Mouse (Mus musculus) embryonic fibroblast, embryonic 13.5 days (primary cell): ENCODE results near the gene Lpgat1. TPM values are rescaled to one million over a fixed set of nuclear protein-coding genes. Genes with fewer than 3 reads are reported as not detected.

Source experiments
- H3K27ac ChIP-seq: 2 replicates; pipeline ENCODE4 v1.5.1; 2012; ENCODE audit warnings: low read length, control low read depth, inconsistent platforms; ENCODE audit not compliant: insufficient read depth
- H3K4me1 ChIP-seq: 2 replicates; pipeline ENCODE4 v1.6.1; 2011; ENCODE audit warnings: low read length; ENCODE audit not compliant: control insufficient read depth, insufficient read depth
- H3K4me3 ChIP-seq: 2 replicates; pipeline ENCODE4 v1.5.1; 2011; ENCODE audit warnings: mild to moderate bottlenecking, control low read depth, low read length; ENCODE audit not compliant: insufficient read depth
- CTCF ChIP-seq: IDR thresholded peaks from 2 replicates; pipeline ENCODE4 v1.5.1; 2011; ENCODE audit warnings: mild to moderate bottlenecking, control low read depth, low read length, moderate library complexity, borderline replicate concordance; ENCODE audit not compliant: insufficient read depth
- POLR2A ChIP-seq: IDR thresholded peaks from 2 replicates; pipeline ENCODE4 v1.6.1; 2011; ENCODE audit warnings: low read depth, mild to moderate bottlenecking, control low read depth, low read length, moderate library complexity
- polyA plus RNA-seq: library from polyadenylated mRNA; stranded (reverse); fragments of >200 nt; gene quantifications from 2 replicates; pipeline ENCODE4 v1.2.4, GENCODE M21; 2011; ENCODE audit warnings: low read depth; ENCODE audit not compliant: missing spikeins, insufficient read length

Lpgat1 gene
- polyA plus RNA-seq, 1 experiment, result 66.1 TPM

GRCm38 (mm10) chr1:191732623-191733022 is 15.0 kb downstream of the Lpgat1 start:
- H3K27ac ChIP-seq, result no peak overlapping the region
- TF ChIP-seq CTCF (no peak), POLR2A (no peak)
- H3K4me1 ChIP-seq, result no peaks in the 10 kb centered on the region
- H3K4me3 ChIP-seq, result no peak overlapping the region

GRCm38 (mm10) chr1:191733822-191734221 is 16.2 kb downstream of the Lpgat1 start:
- no peak overlapping the region for H3K27ac ChIP-seq
- H3K4me1 ChIP-seq, result no peaks in the 10 kb centered on the region
- no peak overlapping the region for H3K4me3 ChIP-seq
- TF ChIP-seq POLR2A (no peak), CTCF (no peak)

- H3K27ac ChIP-seq, result no peak overlapping the region
- H3K4me3 ChIP-seq, result no peak overlapping the region
- no peak for TF ChIP-seq CTCF
- TF ChIP-seq POLR2A, result no peak
- H3K4me1 ChIP-seq, result no peaks in the 10 kb centered on the region
These were observed 18.8 kb downstream of the Lpgat1 start for GRCm38 (mm10) chr1:191736425-191736824.

- H3K4me1 ChIP-seq, result no peaks in the 10 kb centered on the region
- H3K4me3 ChIP-seq, result no peak overlapping the region
- no peak overlapping the region for H3K27ac ChIP-seq
- TF ChIP-seq POLR2A, result no peak
- no peak for TF ChIP-seq CTCF
These were observed 20.2 kb downstream of the Lpgat1 start for GRCm38 (mm10) chr1:191737871-191738270.

GRCm38 (mm10) chr1:191738726-191739125 is 21.1 kb downstream of the Lpgat1 start:
- Histone ChIP-seq H3K27ac (no peak overlapping the region), H3K4me3 (no peak overlapping the region), H3K4me1 (no peaks in the 10 kb centered on the region)
- TF ChIP-seq POLR2A, result no peak
- TF ChIP-seq CTCF, result no peak

- TF ChIP-seq CTCF, result no peak
- no peak for TF ChIP-seq POLR2A
- H3K4me3 ChIP-seq, result no peak overlapping the region
- H3K27ac ChIP-seq, result no peak overlapping the region
- H3K4me1 ChIP-seq, result no peaks in the 10 kb centered on the region
These were observed 23.1 kb downstream of the Lpgat1 start for GRCm38 (mm10) chr1:191740587-191741361.

- TF ChIP-seq CTCF, result no peak
- TF ChIP-seq POLR2A, result no peak
- Histone ChIP-seq H3K4me1 (no peaks in the 10 kb centered on the region), H3K4me3 (no peak overlapping the region), H3K27ac (no peak overlapping the region)
These were observed 24.0 kb downstream of the Lpgat1 start for GRCm38 (mm10) chr1:191741635-191742034.

GRCm38 (mm10) chr1:191748431-191748830 is 30.8 kb downstream of the Lpgat1 start:
- no peak overlapping the region for H3K27ac ChIP-seq
- no peak for TF ChIP-seq CTCF
- TF ChIP-seq POLR2A, result no peak
- H3K4me1 ChIP-seq, result no peaks in the 10 kb centered on the region
- H3K4me3 ChIP-seq, result no peak overlapping the region

GRCm38 (mm10) chr1:191756520-191757199 is 39.0 kb downstream of the Lpgat1 start:
- no peak overlapping the region for H3K4me3 ChIP-seq
- no peaks in the 10 kb centered on the region for H3K4me1 ChIP-seq
- H3K27ac ChIP-seq, result no peak overlapping the region
- no peak for TF ChIP-seq CTCF
- no peak for TF ChIP-seq POLR2A

- H3K27ac ChIP-seq, result no peak overlapping the region
- H3K4me3 ChIP-seq, result no peak overlapping the region
- TF ChIP-seq CTCF (no peak), POLR2A (no peak)
- no peaks in the 10 kb centered on the region; the same call in 1 of the 2 replicates for H3K4me1 ChIP-seq
These were observed 56.5 kb downstream of the Lpgat1 start for GRCm38 (mm10) chr1:191774106-191774505.
